Mouse (Mus musculus): ENCODE data around the gene Ccdc187. TPM values are rescaled to one million over a fixed set of nuclear protein-coding genes. Genes with fewer than 3 reads are reported as not detected.

Ccdc187 gene
- polyA plus RNA-seq, 1 experiment, result 0.02 TPM

DNA sequence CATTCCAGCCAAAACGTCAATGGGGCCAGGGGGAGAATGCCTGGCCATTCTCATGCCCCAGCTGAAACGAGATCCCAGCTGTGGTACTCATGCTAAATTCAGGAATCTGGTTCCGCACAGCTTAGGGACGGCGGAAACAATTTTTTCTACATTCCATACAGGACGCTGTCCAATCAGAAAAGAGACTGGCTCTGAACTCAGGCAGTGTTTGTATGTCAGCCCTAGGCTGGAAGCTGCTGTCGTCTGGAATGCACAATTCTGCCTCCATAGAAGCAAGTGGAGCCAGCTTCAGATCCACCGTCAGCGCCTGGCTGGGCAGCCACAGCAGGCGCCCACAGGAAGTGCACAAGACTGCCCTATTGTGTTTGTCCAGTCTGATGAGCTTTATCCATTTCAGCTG, 15.4 kb upstream of the Ccdc187 start:
- WGBS, result 28% methylated on average over 10 of the region's 10 CpGs
- H3K4me1 ChIP-seq (ENCODE audit: control insufficient read depth, insufficient read depth, low read length), result no peaks in the 10 kb centered on the region; the same call in 1 of the 2 replicates
- no peaks in the 10 kb centered on the region for H3K27me3 ChIP-seq (replicated peaks; ENCODE audit: control insufficient read depth, insufficient read depth, low read length)
- H3K4me3 ChIP-seq (ENCODE audit: insufficient read depth, low read depth, low read length), result no peak overlapping the region
- peak; percentile 61 for DNase-seq
- H3K27ac ChIP-seq (ENCODE audit: insufficient read depth, low read depth, low read length), result peak overlapping the region; percentile 64; the same call in 1 of the 2 replicates
- H3K36me3 ChIP-seq (ENCODE audit: control insufficient read depth, insufficient read depth, low read length), result no peaks in the 10 kb centered on the region
- no peak for TF ChIP-seq POLR2A (IDR thresholded peaks at IDR 0.05; ENCODE audit: low read depth, low read length)
- no peak for TF ChIP-seq CTCF (conservative IDR thresholded peaks at IDR 0.05; ENCODE audit: insufficient read depth, insufficient read length, low read depth, low read length)

DNA sequence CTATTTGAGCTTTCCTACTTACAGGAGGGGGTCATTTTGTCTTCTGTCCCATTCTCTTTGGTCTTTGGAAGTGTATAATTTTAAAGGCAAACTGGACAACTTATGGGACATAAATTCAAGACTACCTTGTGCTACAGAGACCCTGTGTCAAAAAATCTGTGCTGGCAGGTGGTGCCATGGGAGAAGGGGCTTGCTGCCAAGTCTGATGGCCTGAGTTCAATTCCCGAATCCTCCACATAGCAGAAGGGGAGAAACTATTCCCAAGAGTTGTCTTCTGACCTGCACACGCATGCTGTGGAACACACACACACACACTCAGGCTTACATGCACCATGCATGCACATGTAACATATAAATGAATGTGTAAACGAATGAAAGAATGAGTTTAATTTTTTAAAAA, 12.3 kb upstream of the Ccdc187 start:
- H3K27me3 ChIP-seq (replicated peaks; ENCODE audit: control insufficient read depth, insufficient read depth, low read length), result no peaks in the 10 kb centered on the region
- DNase-seq, result no peak
- no peak for TF ChIP-seq CTCF (conservative IDR thresholded peaks at IDR 0.05; ENCODE audit: insufficient read depth, insufficient read length, low read depth, low read length)
- no peak for TF ChIP-seq POLR2A (IDR thresholded peaks at IDR 0.05; ENCODE audit: low read depth, low read length)
- H3K4me1 ChIP-seq (ENCODE audit: control insufficient read depth, insufficient read depth, low read length), result no peaks in the 10 kb centered on the region; the same call in 1 of the 2 replicates
- H3K4me3 ChIP-seq (ENCODE audit: insufficient read depth, low read depth, low read length), result no peak overlapping the region
- 82% methylated on average over 3 of the region's 3 CpGs for WGBS
- no peaks in the 10 kb centered on the region for H3K36me3 ChIP-seq (ENCODE audit: control insufficient read depth, insufficient read depth, low read length)
- H3K27ac ChIP-seq (ENCODE audit: insufficient read depth, low read depth, low read length), result no peak overlapping the region

DNA sequence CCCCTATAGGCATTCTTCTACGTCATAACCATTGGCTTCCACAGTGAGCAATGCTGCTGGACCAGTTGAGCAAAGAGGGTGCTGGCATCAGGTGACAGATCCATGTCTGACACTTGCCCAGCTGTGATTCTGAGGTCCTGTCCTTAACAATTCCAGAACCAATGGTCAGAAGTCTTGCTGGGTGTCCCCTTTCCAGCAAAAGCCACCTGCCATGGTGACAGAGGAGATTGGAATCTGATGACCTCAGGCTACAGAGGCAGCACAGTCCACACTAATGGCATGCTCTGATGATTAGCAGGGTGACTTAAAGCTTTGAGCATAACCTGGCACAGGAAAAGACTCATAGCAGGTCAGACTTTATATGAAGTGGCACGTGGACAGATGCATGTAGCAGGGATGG, 11.2 kb upstream of the Ccdc187 start:
- H3K36me3 ChIP-seq (ENCODE audit: control insufficient read depth, insufficient read depth, low read length), result no peaks in the 10 kb centered on the region
- 67% methylated on average over 2 of the region's 2 CpGs for WGBS

DNA sequence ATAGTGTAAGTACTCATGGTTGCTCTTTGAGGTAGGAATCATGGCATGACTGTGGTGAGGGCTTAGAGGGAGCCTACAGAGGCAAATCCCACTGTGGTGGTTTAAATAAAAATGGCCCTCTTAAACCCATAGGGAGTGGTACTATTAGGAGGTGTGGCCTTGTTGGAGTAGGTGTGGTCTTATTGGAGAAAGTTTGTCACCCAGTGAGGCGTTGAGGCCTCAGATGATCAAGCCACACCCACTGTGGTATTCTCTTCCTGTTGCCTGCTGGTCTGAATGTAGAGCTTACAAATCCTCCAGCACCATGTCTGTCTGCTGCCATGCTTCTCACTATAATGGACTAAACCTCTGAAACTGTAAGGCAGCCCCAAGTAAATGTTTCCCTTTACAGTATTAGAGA, 10.4 kb upstream of the Ccdc187 start:
- WGBS, result 69% methylated on average over 1 of the region's 1 CpGs
- Histone ChIP-seq H3K4me1 (ENCODE audit: control insufficient read depth, insufficient read depth, low read length) (no peaks in the 10 kb centered on the region), H3K27me3 (replicated peaks; ENCODE audit: control insufficient read depth, insufficient read depth, low read length) (no peaks in the 10 kb centered on the region), H3K27ac (ENCODE audit: insufficient read depth, low read depth, low read length) (no peak overlapping the region), H3K36me3 (ENCODE audit: control insufficient read depth, insufficient read depth, low read length) (no peaks in the 10 kb centered on the region), H3K4me3 (ENCODE audit: insufficient read depth, low read depth, low read length) (no peak overlapping the region)
- DNase-seq, result no peak
- TF ChIP-seq CTCF (conservative IDR thresholded peaks at IDR 0.05; ENCODE audit: insufficient read depth, insufficient read length, low read depth, low read length) (no peak), POLR2A (IDR thresholded peaks at IDR 0.05; ENCODE audit: low read depth, low read length) (no peak)

More for the DNA sequence above, 11.2 kb upstream of the Ccdc187 start:
- H3K4me3 ChIP-seq (ENCODE audit: insufficient read depth, low read depth, low read length), result no peak overlapping the region
- DNase-seq, result no peak
- no peak overlapping the region for H3K27ac ChIP-seq (ENCODE audit: insufficient read depth, low read depth, low read length)
- H3K27me3 ChIP-seq (replicated peaks; ENCODE audit: control insufficient read depth, insufficient read depth, low read length), result no peaks in the 10 kb centered on the region
- H3K4me1 ChIP-seq (ENCODE audit: control insufficient read depth, insufficient read depth, low read length), result no peaks in the 10 kb centered on the region; the same call in 1 of the 2 replicates
- TF ChIP-seq CTCF (conservative IDR thresholded peaks at IDR 0.05; ENCODE audit: insufficient read depth, insufficient read length, low read depth, low read length) (no peak), POLR2A (IDR thresholded peaks at IDR 0.05; ENCODE audit: low read depth, low read length) (no peak)

DNA sequence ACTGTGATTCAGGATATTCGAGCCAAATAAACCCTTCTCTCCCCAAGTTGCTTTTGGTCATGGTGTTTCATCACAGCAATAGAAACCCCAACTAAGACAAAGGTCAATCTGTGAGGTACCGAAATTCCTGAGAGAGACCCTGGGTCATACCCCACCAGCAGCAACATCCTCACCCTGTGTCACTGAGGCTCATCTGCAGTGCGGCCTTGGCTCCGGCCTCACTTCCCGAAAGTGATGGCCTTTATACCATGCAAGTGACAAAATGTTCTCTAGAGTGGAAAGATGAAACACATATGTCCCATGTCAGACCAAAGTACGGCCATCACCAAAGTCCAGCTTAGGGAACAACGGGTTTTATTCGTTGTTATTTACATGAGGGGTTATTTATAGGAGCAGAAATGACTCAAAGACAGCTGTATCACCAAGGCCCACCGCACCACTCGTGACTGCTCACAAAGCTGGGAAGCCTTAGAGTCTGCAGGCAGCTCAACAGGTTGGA, 7.7 kb upstream of the Ccdc187 start:
- no peaks in the 10 kb centered on the region for H3K4me1 ChIP-seq (ENCODE audit: control insufficient read depth, insufficient read depth, low read length)
- H3K36me3 ChIP-seq (ENCODE audit: control insufficient read depth, insufficient read depth, low read length), result no peaks in the 10 kb centered on the region
- no peaks in the 10 kb centered on the region for H3K27me3 ChIP-seq (replicated peaks; ENCODE audit: control insufficient read depth, insufficient read depth, low read length)
- no peak overlapping the region for H3K4me3 ChIP-seq (ENCODE audit: insufficient read depth, low read depth, low read length)
- H3K27ac ChIP-seq (ENCODE audit: insufficient read depth, low read depth, low read length), result no peak overlapping the region
- WGBS, result 82% methylated on average over 10 of the region's 10 CpGs
- DNase-seq, result peak; percentile 25
- TF ChIP-seq CTCF (conservative IDR thresholded peaks at IDR 0.05; ENCODE audit: insufficient read depth, insufficient read length, low read depth, low read length) (no peak), POLR2A (IDR thresholded peaks at IDR 0.05; ENCODE audit: low read depth, low read length) (no peak)

DNA sequence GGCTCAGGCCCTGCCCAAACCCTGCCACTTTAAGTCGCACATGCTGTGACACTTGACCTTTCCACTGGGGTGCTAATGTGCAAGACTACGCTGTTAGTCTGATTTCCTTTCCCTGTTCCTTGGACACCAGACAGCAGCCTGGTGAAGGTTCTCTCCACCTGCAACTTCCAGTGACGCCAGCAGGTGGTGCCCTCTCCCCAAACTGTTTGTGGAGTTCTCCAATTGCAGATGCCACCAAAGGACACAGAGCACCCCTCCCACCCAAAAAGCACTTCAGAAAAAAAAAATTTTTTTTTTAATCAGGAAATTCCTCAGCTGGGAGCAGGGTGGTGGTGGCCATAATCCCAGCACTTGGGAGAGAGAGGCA, 6.4 kb upstream of the Ccdc187 start:
- Histone ChIP-seq H3K36me3 (ENCODE audit: control insufficient read depth, insufficient read depth, low read length) (no peaks in the 10 kb centered on the region), H3K4me1 (ENCODE audit: control insufficient read depth, insufficient read depth, low read length) (no peaks in the 10 kb centered on the region), H3K27ac (ENCODE audit: insufficient read depth, low read depth, low read length) (no peak overlapping the region), H3K27me3 (replicated peaks; ENCODE audit: control insufficient read depth, insufficient read depth, low read length) (no peaks in the 10 kb centered on the region), H3K4me3 (ENCODE audit: insufficient read depth, low read depth, low read length) (no peak overlapping the region)
- TF ChIP-seq CTCF (conservative IDR thresholded peaks at IDR 0.05; ENCODE audit: insufficient read depth, insufficient read length, low read depth, low read length) (peak; percentile 91), POLR2A (IDR thresholded peaks at IDR 0.05; ENCODE audit: low read depth, low read length) (no peak)
- WGBS, result 0% methylated on average over 3 of the region's 3 CpGs
- peak; percentile 88 for DNase-seq

DNA sequence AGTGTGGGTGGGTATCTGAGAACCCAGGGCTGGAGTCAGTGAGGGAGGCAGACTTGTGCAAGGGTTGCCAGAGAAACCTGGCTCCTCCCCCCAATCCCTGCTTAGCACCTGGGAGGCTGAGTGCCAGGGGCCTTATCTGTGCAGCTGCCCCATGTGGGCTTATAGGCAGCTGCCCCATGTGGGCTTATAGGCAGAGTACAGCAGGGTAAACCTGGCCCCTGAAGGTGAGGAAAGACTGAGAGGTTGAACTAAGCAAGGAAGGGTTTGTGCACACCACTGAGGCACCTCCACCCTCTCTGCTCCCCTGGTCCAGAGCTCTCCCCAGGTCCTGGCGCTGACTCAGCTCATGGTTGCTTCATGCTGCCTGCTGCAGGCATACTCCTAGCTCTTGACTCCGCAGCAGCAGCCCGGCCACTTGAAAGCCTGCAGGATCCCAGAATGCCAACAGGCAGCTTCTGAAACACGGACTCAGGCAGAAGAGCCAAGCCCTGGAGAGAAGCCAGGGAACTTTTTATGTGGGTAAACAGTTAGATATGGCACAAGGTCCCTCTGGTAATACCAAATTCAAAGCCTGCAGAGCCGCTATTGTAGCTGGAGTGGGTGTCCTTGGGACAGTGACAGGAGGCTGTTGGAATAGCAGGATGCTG, 5.9 kb upstream of the Ccdc187 start:
- Histone ChIP-seq H3K4me3 (ENCODE audit: insufficient read depth, low read depth, low read length) (no peak overlapping the region), H3K4me1 (ENCODE audit: control insufficient read depth, insufficient read depth, low read length) (no peaks in the 10 kb centered on the region), H3K27ac (ENCODE audit: insufficient read depth, low read depth, low read length) (no peak overlapping the region), H3K27me3 (replicated peaks; ENCODE audit: control insufficient read depth, insufficient read depth, low read length) (no peaks in the 10 kb centered on the region), H3K36me3 (ENCODE audit: control insufficient read depth, insufficient read depth, low read length) (no peaks in the 10 kb centered on the region)
- no peak for TF ChIP-seq POLR2A (IDR thresholded peaks at IDR 0.05; ENCODE audit: low read depth, low read length)
- TF ChIP-seq CTCF (conservative IDR thresholded peaks at IDR 0.05; ENCODE audit: insufficient read depth, insufficient read length, low read depth, low read length), result no peak
- WGBS, result 46% methylated on average over 5 of the region's 5 CpGs
- no peak for DNase-seq

Data from kidney, adult 2 months (tissue).